Mouse (Mus musculus): ENCODE measurements around the gene Cfap61. TPM values are rescaled to one million over a fixed set of nuclear protein-coding genes. Genes with fewer than 3 reads are reported as not detected.

Gene Cfap61
- total and polyA plus RNA-seq, 2 experiments, result not detected

DNA sequence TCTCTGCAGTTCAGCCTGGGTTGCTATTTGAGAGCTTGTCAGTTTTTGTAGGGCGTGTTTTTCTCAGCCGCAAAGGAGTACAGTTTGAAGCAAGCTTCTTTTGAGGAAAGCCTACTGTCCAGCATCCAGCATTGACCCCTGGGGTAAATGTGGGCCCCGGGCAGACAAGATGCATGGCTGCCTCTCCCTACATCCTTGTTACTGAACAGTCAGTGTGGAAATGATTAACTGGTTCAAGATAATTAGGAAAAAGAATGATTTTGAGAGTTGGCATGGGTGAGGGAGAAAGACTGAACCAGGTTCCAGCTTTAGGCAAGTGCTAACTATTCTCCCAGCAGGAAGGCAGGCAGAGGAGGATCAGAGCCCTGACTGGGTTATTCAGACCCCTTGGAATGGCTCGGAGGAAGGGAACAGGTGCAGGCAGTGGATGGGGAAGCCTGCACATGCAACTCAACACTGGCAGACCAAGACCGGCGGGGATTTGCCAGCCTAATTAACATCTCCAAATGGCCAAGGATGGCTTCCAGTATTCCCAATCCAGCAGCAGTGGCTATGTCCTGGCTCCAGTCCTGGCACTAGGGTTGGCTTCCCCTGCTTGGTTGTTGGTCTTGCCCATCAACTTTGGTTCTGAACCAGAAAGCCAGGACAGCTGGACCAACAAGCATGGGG is 315.8 kb downstream of the Cfap61 start:
- Histone ChIP-seq H3K4me1 (ENCODE audit: control insufficient read depth, insufficient read depth, low read length) (no peaks in the 10 kb centered on the region), H3K36me3 (ENCODE audit: control insufficient read depth, insufficient read depth, low read length) (peaks cover 18% of the 10 kb centered on the region; the same call in 1 of the 2 replicates), H3K79me2 (ENCODE audit: control insufficient read depth, insufficient read depth, low read length) (no peaks in the 10 kb centered on the region), H3K27ac (replicated peaks; ENCODE audit: insufficient read depth, low read depth, low read length) (no peak overlapping the region), H3K9ac (ENCODE audit: low read depth, low read length) (no peak overlapping the region), H3K27me3 (ENCODE audit: control insufficient read depth, insufficient read depth, low read length) (no peaks in the 10 kb centered on the region), H3K4me3 (ENCODE audit: insufficient read depth, low read depth, low read length) (no peak overlapping the region)
- TF ChIP-seq POLR2A (IDR thresholded peaks at IDR 0.05; ENCODE audit: extremely low read depth, insufficient read depth, low read length) (no peak), CTCF (IDR thresholded peaks at IDR 0.05; ENCODE audit: low read depth, low read length) (no peak)
- DNase-seq (ENCODE audit: extremely low read depth, low read depth, low spot score), result no peak
- WGBS, result 95% methylated on average over 6 of the region's 6 CpGs

DNA sequence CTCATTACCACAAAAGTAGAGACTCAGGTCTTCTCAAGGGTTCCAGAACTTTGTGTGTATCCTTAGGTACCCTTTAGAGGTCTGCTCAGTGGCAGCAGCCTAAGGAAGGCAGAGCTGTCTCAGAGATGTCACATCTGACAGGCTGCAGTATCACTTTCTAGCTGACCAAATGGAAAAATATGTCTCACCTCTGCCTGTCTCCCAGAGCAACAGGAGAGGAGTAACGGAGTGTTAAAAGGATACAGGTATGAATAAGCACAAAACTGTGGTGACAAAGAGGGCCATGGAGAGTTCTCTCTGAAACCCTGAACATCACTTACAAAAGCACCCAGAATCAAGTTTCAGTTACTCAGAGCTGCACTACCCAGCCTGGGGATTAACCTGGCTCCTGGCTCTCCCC is 319.8 kb downstream of the Cfap61 start:
- Histone ChIP-seq H3K4me3 (ENCODE audit: insufficient read depth, low read depth, low read length) (no peak overlapping the region), H3K36me3 (ENCODE audit: control insufficient read depth, insufficient read depth, low read length) (peaks cover 13% of the 10 kb centered on the region; the same call in 1 of the 2 replicates), H3K79me2 (ENCODE audit: control insufficient read depth, insufficient read depth, low read length) (no peaks in the 10 kb centered on the region), H3K27me3 (ENCODE audit: control insufficient read depth, insufficient read depth, low read length) (no peaks in the 10 kb centered on the region), H3K27ac (replicated peaks; ENCODE audit: insufficient read depth, low read depth, low read length) (no peak overlapping the region), H3K4me1 (ENCODE audit: control insufficient read depth, insufficient read depth, low read length) (no peaks in the 10 kb centered on the region), H3K9ac (ENCODE audit: low read depth, low read length) (no peak overlapping the region)
- TF ChIP-seq CTCF (IDR thresholded peaks at IDR 0.05; ENCODE audit: low read depth, low read length) (no peak), POLR2A (IDR thresholded peaks at IDR 0.05; ENCODE audit: extremely low read depth, insufficient read depth, low read length) (no peak)
- WGBS, result 100% methylated on average over 1 of the region's 1 CpGs
- no peak for DNase-seq (ENCODE audit: extremely low read depth, low read depth, low spot score)

DNA sequence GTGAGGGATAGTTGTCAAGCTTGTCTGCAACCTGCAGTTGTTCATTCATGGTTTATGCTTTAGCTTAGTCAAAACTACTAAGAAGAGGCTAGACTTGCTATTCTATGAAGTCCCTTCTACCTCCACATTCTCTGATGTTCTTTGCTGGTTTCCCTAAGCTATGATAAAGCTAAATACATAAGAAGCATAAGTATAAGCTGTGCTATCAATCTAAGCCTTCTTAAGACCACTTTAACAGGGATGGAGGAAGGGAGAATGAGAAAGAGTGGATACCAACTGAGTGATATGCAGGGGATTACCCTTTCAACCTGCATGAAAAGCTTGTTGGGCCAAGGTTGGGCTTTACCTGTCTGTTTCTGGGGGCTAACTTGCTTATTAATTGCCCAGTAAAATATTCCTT is 321.1 kb downstream of the Cfap61 start:
- Histone ChIP-seq H3K79me2 (ENCODE audit: control insufficient read depth, insufficient read depth, low read length) (no peaks in the 10 kb centered on the region), H3K9ac (ENCODE audit: low read depth, low read length) (no peak overlapping the region), H3K4me1 (ENCODE audit: control insufficient read depth, insufficient read depth, low read length) (no peaks in the 10 kb centered on the region), H3K4me3 (ENCODE audit: insufficient read depth, low read depth, low read length) (no peak overlapping the region), H3K27ac (replicated peaks; ENCODE audit: insufficient read depth, low read depth, low read length) (no peak overlapping the region), H3K27me3 (ENCODE audit: control insufficient read depth, insufficient read depth, low read length) (no peaks in the 10 kb centered on the region), H3K36me3 (ENCODE audit: control insufficient read depth, insufficient read depth, low read length) (peaks cover 10% of the 10 kb centered on the region; the same call in 1 of the 2 replicates)
- TF ChIP-seq POLR2A (IDR thresholded peaks at IDR 0.05; ENCODE audit: extremely low read depth, insufficient read depth, low read length), result no peak
- no peak for TF ChIP-seq CTCF (IDR thresholded peaks at IDR 0.05; ENCODE audit: low read depth, low read length)
- no peak for DNase-seq (ENCODE audit: extremely low read depth, low read depth, low spot score)

DNA sequence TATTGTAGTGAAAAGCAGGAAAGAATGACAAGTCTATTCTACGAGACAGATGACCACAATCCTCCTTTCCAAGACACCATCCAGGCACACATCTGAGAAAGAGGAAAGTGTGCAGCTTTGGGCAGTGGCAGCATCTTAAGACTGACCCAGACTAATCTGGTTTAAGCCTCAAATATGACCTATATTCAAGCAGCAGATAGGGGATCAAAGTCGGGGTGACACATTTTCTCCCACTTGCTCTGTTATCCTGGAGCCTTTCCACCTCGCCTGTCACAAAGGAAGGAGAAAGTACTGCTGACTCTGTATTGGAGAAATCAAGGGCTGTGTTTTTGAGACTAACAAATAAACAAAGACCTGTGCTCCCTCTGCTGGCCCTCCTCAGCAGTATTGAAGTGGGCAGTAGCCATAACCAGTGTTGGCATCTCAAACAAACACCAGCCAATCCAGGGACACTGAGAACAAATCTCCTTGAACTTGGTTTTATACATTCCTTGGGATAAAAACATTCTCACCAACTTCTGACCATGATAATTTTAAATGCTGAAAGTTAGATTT is 321.8 kb downstream of the Cfap61 start:
- 89% methylated on average over 3 of the region's 3 CpGs for WGBS
- Histone ChIP-seq H3K79me2 (ENCODE audit: control insufficient read depth, insufficient read depth, low read length) (no peaks in the 10 kb centered on the region), H3K36me3 (ENCODE audit: control insufficient read depth, insufficient read depth, low read length) (peaks cover 10% of the 10 kb centered on the region; the same call in 1 of the 2 replicates), H3K4me3 (ENCODE audit: insufficient read depth, low read depth, low read length) (no peak overlapping the region), H3K27ac (replicated peaks; ENCODE audit: insufficient read depth, low read depth, low read length) (no peak overlapping the region), H3K4me1 (ENCODE audit: control insufficient read depth, insufficient read depth, low read length) (no peaks in the 10 kb centered on the region), H3K27me3 (ENCODE audit: control insufficient read depth, insufficient read depth, low read length) (no peaks in the 10 kb centered on the region), H3K9ac (ENCODE audit: low read depth, low read length) (no peak overlapping the region)
- DNase-seq (ENCODE audit: extremely low read depth, low read depth, low spot score), result no peak
- no peak for TF ChIP-seq POLR2A (IDR thresholded peaks at IDR 0.05; ENCODE audit: extremely low read depth, insufficient read depth, low read length)
- TF ChIP-seq CTCF (IDR thresholded peaks at IDR 0.05; ENCODE audit: low read depth, low read length), result no peak

DNA sequence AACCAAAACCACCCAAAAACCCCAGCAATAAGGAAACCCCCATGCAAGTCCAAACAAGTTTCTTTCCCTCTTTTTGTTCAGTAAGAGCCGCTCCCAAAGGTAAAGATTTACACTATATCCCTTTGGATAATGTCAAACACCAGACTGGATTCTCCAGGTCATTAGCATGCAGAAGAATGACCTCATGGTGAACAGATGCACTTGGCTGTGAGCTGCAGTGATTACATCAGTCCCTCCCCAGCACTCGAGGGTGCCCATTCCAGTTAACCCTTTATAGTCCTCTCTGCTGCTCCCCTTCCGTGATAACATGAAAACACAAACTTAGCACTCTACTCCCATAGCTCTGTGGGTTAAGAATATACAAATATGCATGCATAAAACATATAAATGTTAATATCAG is 322.5 kb downstream of the Cfap61 start:
- peaks cover 10% of the 10 kb centered on the region; the same call in 1 of the 2 replicates for H3K36me3 ChIP-seq (ENCODE audit: control insufficient read depth, insufficient read depth, low read length)
- TF ChIP-seq CTCF (IDR thresholded peaks at IDR 0.05; ENCODE audit: low read depth, low read length) (no peak), POLR2A (IDR thresholded peaks at IDR 0.05; ENCODE audit: extremely low read depth, insufficient read depth, low read length) (no peak)
- H3K9ac ChIP-seq (ENCODE audit: low read depth, low read length), result no peak overlapping the region
- H3K27ac ChIP-seq (replicated peaks; ENCODE audit: insufficient read depth, low read depth, low read length), result no peak overlapping the region
- peak; percentile 58 for DNase-seq (ENCODE audit: extremely low read depth, low read depth, low spot score)
- 50% methylated on average over 3 of the region's 3 CpGs for WGBS
- no peak overlapping the region for H3K4me3 ChIP-seq (ENCODE audit: insufficient read depth, low read depth, low read length)
- H3K79me2 ChIP-seq (ENCODE audit: control insufficient read depth, insufficient read depth, low read length), result no peaks in the 10 kb centered on the region
- H3K27me3 ChIP-seq (ENCODE audit: control insufficient read depth, insufficient read depth, low read length), result no peaks in the 10 kb centered on the region
- H3K4me1 ChIP-seq (ENCODE audit: control insufficient read depth, insufficient read depth, low read length), result no peaks in the 10 kb centered on the region

DNA sequence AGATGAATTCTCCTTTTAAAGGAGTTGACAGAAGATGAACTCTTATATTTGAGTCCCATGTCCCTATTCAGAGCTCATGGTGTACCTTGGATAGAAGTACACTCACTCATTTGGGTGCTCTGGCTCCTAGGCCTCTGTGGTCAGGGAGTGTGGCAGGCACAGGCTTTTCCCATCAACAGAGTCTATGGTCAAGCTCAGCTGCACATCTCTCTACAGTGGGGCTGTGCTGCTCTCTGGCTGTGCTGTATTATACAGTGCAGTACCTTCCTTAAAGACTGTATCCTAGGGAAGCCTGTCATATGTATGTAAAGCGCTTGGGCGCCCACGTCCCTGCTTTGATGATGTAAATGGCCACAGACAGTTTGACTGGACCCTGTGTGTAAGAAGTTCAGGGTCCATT is 323.0 kb downstream of the Cfap61 start:
- Histone ChIP-seq H3K4me1 (ENCODE audit: control insufficient read depth, insufficient read depth, low read length) (no peaks in the 10 kb centered on the region), H3K27ac (replicated peaks; ENCODE audit: insufficient read depth, low read depth, low read length) (no peak overlapping the region), H3K79me2 (ENCODE audit: control insufficient read depth, insufficient read depth, low read length) (no peaks in the 10 kb centered on the region), H3K4me3 (ENCODE audit: insufficient read depth, low read depth, low read length) (no peak overlapping the region), H3K9ac (ENCODE audit: low read depth, low read length) (no peak overlapping the region), H3K27me3 (ENCODE audit: control insufficient read depth, insufficient read depth, low read length) (no peaks in the 10 kb centered on the region), H3K36me3 (ENCODE audit: control insufficient read depth, insufficient read depth, low read length) (peaks cover 10% of the 10 kb centered on the region; the same call in 1 of the 2 replicates)
- no peak for TF ChIP-seq POLR2A (IDR thresholded peaks at IDR 0.05; ENCODE audit: extremely low read depth, insufficient read depth, low read length)
- no peak for TF ChIP-seq CTCF (IDR thresholded peaks at IDR 0.05; ENCODE audit: low read depth, low read length)
- 97% methylated on average over 3 of the region's 3 CpGs for WGBS
- no peak for DNase-seq (ENCODE audit: extremely low read depth, low read depth, low spot score)
